Mouse (Mus musculus): ENCODE data around the gene Sel1l2.

The Sel1l2 gene

DNA sequence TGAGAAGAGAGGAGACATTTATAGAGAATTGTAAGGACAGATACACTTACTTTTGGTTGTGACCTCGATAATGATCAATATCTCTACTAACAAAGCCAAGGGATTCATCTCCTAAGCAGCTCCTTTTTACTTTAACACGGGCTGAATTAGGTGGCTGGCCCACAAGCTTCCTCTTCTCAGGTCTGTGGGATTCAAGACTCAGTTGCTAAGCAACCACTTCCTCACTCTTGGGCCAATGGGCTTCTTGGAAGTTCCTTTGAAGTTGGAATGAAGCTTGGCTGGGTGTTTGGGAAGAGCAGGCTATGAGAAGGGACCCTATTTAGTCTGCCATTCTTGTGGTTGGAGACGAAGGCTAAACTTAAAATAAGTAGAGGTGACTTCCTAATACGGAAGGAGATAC, at the start of gene Sel1l2:
Gene Sel1l2, minus strand, starts transcription at position 182 of the 400 bp plus-strand sequence.
- no peak for DNase-seq (ENCODE audit: low spot score)

DNA sequence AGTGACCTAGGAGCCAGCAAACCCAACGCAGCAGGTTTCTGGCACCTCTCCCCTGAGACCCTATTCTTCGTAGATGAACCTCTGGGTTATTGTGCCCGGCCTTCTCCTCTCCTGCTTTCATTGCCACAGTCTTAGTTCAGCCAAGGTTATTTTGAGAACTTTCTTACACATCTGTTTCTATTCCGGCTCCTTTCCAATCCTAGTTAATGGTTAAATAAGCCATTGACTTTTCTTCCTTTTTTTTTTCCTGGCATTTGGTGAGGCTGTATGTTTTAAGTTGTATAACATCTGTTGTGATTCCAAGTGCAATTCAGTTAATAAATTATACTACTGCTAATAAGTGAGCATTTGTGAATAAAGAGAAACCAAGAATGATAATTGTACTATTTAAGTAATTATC, 49.6 kb upstream of the Sel1l2 start:
- DNase-seq (ENCODE audit: low spot score) = no peak

DNA sequence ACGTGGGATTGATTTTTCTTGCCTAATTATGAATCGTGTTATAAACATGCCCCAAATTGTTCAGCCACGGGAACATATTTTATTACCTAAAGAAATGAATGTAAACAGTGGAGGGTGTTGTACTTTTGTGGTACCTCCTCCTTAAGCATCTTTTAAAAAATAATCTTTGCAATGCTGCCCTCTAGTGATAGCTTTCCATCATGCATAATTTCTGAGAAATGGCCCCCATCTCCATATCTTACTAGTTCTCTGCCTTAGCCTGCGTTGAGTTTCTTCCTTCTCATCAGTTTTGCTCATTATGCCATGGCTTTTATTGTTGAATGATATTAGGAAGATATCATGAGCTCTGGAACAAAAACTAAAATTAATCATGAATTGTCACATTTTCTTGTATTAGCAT, 37.8 kb upstream of the Sel1l2 start:
- DNase-seq (ENCODE audit: low spot score) = no peak

DNA sequence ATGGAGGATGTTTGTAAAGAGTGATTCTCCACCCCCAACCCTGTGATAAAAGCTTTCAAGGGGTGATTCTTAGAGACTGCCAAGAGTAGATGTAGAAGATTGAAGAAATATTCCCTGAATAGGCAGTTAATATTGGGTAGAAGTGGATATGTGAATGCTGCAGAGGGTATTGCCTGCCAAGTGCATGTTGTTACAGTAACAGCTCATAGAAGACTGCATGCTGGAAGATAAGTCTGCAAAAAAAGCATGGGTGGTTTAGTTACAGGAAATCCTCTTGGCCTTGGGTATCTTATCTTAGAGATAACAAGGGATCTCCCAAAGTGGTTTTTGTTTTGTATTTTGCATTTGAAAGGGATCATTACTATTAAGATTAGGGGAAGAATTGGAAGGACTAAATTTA, 36.3 kb upstream of the Sel1l2 start:
- DNase-seq (ENCODE audit: low spot score) = no peak

DNA sequence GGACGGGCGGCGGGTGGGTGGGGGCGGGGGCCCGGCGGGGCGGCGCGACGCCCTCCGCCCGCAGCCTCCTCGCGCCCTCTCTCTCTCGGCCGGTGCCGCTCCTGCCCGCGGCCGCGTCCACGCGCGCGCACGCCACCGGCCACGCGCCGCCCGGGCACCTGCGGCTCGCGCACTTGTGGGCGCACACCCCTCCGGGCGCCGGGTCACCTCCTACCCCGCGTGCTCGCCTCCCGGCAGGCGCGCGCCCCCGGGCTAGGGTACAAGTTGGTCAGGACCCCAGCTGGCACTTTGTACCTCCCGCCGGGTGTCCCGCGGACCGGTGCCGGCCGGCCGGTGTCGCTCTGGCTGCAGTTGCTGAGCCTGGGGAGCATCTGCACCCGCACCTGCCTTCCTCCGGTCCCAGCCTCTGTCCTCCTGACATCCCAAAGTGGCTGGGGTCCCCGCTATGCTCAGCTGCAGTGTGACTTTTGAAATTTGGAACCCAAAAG, 6.3 kb upstream of the Sel1l2 start:
- peak; percentile 25 for DNase-seq (ENCODE audit: low spot score)

DNA sequence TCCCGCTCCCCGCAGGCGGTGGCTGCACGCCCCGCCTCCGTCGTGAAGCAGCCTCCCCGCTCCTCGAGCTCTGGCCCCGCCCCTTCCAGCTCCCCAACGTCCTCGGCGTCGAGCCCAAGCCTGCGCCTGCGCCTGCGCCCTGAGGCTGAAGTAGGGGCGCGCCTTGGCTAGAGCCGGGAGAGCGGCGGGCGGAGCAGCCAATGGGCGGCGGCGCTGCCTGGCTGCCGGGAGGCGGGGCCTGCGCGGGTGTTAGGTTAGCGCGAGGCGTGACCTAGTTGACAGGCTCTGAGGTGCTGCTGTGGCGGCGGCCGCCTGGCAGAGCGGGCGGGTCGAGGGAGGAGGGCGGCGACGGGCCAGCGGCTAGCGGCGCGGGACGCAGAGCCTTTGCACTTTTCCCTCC, 5.7 kb upstream of the Sel1l2 start, which contains the start of gene Macrod2:
Gene Macrod2, plus strand, starts transcription at position 131 of the 400 bp plus-strand sequence.
- peak; percentile 94 for DNase-seq (ENCODE audit: low spot score)

DNA sequence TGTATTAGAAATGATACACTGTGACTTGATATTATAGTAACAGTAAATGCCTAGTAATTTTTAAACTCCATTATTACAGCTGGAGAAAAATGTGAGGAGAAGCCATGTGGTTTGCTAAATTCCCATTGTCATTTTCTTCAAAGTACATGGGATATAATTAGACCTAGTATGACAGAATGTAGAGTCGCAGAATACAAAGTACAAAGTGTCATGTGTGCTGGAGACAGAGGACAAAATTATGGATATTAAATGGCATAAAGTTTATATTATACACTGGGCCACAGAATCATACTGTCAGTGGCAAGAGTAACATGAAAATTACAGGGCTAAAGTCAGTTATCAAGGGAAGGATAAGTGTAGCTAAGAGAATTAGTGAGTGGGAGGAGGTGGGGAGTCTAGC, 24.7 kb downstream of the Sel1l2 start:
- DNase-seq (ENCODE audit: low spot score) = no peak

DNA sequence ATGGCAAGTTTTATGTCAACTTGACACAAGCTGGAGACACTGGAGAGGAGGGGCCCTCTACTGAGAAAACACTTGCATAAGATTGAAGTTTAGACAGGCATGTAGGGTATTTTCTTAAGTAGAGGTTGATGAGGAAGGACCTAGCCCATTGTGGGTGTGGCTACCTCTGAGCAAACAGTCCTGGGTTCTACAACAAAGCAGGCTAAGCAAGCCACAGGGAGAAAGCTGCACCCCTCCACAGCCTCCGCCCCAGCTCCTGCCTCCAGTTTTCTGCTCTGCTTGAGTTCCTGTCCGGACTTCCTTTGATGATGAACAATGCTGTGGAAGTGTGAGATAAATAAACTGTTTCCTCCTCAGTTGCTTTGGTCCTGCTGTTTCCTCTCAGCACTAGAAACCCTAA, 29.6 kb downstream of the Sel1l2 start:
- DNase-seq (ENCODE audit: low spot score) = no peak

DNA sequence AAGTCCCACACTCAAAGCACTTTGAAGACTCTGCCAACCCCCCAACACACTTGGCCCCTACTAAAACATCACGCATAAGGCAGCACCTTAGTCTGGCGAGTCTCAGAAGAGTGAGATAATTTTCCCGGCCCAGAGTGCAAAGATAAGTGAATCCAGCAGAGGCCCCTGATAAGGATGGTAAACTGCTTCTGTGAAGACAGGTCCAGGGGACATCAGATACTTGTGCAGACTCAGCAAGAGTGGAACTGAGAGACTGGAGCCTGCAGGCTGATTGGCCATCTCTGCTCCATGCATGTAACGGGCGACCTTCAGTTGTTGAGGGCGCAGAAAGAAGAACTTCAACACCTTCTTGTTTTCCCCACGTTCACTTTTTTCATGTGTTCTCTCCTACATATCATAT, 47.1 kb downstream of the Sel1l2 start:
- DNase-seq (ENCODE audit: low spot score) = no peak

DNA sequence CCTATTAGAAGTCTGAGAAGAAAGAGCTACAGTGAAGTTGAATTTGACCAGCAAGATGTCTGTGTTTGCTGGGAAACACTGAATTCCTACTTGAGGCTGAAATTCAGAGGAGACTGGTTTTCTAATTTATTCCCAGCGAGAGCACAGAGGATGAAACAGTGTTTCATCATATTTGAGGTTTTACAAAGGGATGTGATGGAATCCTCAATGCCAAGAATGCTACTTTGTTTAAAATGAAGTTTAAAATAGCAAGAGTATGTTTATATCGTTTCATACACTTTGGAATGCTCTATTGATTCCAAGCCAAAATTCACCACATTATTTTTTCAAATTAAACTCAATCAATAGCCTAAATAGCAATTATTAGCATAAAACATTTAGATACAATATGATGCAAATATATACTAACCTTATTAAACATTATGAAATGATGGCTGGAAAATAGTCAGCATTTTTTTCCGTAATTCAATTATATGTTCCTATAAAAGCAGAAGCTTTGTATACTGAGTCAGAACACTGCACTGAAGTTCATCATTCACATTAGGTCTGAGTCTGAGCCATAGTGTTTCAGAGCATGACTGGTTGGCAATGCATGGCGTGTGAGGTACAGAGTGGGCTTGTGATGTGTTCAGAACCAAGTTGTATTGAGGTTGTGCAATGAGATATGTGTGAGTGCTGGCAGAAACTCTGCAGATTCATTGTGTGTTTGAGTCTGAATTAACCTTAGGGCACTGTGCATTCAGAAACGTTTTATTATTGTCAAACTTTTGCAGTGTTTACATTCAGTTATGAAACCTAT, 58.8 kb downstream of the Sel1l2 start:
- no peak for DNase-seq (ENCODE audit: low spot score)

DNA sequence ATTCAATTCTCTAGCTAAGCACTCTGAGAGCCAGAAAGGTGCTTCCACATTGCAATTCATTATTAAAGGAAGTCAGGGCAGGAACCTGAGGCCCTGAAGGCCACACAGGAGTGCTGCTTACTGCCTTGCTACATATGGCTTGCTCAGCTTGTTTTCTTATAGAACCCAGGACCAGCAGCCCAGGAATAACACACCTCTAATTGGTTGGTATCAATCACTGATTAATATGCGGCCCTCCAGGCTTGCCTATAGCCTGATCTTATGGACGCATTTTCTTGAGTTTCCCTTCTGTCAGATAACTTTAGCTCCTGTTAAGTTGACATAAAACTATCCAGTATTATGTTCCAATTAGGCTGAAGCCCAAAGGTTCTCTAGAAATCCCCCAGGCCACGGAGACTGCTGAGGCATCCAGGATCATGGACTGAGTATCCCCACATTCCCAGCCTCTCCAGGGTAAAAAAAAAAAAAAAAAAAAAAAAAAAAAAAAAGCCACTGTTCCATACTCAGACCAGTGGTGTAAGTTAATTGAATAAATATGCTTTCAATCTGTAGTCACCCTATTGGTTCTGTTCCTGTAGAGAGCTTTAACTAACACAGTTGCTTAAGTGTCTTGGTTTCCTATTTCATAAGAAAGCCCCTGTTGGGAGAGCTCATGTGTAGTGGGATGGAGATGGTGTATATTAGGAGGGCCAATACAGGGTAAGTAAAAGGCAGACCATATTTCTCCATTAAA, 86.4 kb downstream of the Sel1l2 start:
- no peak for DNase-seq (ENCODE audit: low spot score)

DNA sequence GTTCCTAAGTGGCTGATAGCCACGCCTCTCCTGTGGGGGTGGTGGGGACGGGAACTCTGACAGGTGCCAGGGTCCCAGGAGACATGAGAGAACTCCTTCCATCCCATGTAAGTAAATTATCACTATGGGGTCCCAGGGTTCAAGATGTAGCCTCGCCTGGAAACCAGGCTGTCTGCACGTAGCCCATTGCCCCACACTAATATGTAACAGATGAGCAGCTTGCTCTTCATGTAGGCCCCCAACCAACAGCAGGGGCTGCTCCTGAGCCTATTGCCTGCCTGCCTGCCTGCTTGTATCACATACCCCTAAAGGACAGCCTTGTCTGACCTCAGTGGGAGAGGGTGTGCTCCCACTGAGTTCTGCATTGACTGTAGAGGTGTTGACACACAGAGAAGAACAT, 92.4 kb downstream of the Sel1l2 start:
- no peak for DNase-seq (ENCODE audit: low spot score)

DNA sequence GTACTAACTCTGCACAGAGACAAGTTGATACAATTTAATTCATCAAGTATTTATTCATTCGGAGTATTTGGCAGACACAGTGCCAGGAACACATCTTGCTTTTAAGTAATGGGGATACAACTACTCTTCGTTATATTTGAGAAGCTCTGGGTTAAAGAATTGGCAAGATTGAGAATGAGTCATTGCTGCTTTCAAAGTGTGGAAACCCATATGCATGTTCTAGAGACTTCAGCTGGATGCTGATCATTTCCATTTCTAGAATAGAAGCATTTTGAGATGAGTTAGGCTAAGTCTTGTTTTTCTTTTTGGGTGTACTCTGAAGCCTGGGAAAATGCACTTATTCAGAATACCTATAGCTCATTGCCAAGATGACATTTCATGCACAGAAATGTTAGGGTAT, 95.7 kb downstream of the Sel1l2 start:
- no peak for DNase-seq (ENCODE audit: low spot score)

DNA sequence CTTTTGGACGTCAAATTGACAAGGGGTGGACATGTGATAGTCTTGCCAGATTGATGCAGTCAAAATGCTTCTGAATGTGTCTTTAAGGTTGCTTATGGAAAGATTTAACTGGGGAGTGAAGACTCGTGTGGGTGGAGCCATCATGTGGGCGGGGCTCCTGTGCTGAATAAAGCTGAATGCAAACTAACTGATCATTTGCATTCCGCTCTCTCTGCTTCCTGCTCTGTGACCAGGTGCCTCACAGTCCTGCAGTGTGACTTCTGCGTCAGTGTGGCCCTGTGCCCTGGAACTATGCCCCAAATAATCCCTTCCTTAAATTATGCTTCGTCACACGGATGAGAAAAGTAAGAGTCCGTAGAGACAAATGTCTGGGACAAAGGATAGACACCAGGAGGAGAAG, 108.7 kb downstream of the Sel1l2 start:
- DNase-seq (ENCODE audit: low spot score) = no peak

DNA sequence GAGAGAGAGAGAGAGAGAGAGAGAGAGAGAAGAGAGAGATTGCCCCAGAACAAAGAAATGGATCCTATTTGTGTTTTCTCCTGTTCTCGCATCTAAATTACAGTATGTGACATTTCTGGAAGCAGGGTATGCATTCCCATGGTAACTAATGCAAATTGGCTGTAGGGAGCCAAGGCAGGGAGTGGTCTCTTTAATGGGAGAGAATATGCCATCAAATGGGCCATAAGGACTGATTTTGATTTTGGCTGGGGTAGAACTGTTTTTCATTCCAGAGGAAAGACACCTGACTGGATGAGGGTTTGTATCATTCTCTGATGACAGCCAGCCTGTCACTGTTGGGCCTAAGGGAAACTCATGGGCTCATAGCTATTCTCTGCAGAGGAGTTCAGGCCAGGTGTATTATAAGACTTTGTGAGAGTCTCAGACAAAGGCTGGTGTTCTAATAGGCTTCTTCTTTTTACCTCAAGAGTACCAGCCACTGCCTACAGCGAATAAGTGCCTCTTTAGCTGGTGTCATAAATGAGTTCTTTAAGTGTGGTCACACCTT, 133.8 kb downstream of the Sel1l2 start:
- no peak for DNase-seq (ENCODE audit: low spot score)

DNA sequence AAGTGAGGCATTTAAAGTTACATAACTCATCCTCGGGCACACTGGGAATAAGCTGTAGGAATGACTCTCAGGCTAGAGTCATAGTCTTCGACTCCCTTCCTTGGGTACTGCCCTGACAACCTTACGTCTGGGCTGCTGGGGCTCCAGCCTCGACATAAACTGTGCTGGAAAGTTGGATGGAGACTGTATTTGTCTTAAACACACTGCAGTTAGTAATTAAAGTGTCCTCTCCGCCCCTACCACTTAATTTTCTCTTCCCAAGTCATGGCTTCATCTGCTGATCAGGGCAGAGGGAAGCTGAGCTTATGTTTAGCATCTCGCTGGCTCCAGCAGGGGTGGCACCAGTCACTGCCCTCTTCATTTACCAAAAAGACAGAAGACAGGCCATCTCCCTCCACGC, 135.2 kb downstream of the Sel1l2 start:
- no peak for DNase-seq (ENCODE audit: low spot score)

DNA sequence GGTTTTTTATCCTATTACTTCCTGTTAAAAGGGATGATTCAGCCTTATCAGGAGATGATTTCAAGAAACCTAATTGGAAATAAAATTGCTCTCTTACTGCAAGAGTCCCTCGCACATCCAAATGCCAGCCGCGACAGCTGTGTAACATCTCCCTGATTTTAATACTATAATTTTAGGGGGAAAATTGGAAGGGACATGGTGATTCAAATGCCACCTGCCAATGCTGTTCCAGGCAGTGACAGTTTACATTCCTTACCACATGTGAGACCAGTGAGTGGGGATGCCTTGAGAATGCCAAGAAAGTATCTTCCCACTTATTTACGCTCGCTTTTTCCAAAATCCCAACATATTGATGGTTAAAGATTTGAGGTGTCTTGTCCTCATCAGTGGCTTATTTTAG, 146.4 kb downstream of the Sel1l2 start:
- DNase-seq (ENCODE audit: low spot score) = no peak

DNA sequence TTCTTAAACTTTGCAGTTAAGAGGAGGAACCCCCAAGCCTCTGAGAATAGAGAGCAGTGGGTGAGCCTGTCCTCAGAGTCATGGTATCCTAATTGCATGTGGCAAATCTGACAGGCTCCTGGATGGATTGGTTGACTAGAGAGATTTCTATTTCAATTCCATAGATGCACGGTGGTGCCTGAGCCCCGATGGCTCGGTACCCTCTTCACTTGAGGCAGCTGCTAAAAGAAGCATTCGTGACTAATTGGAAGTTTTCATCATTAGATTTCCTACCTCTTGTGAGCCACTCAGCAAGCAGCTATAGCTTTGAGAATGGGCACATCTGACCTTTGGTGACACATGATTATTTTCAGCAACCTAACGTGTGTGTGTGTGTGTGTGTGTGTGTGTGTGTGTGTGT, 147.1 kb downstream of the Sel1l2 start:
- DNase-seq (ENCODE audit: low spot score) = no peak

DNA sequence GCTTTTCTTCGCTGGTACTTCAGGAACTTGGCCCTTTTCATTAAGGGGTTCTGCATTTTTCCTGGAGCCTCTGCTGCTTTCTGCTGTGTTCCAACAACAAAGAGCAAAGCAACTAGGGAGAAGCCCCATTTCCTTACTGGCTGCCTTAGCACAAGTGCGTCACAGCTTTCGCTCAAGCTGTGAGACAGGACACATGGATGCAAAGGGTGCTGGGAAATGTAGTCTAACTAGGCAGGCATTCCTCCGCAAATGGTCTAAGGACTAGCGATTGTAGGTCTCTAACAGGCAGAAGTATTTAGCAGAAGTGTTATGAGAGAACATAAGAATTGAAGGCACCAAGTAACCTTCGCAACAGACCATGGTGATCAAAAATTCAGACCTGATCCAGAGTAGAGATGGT, 152.3 kb downstream of the Sel1l2 start:
- peak; percentile 14 for DNase-seq (ENCODE audit: low spot score)

DNA sequence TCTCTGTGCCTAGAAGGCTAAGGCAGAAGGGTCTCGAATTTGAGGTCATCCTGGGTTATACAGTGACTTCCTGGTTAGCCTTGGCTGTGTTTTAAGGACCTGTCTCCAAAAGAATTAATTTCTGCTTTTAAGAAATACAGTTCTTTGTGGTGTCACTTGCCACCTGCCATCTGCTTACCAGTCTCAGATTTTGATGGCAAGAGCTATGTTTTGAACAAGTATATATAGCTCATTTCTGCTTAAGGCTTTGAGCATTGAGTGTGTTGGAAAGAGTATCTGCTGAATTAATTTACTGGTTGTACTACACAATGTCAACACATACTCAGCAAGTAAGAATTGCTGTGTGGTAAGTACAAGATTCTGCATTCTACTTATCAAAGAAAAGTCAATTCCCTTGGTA, 159.2 kb downstream of the Sel1l2 start:
- DNase-seq (ENCODE audit: low spot score) = no peak

DNA sequence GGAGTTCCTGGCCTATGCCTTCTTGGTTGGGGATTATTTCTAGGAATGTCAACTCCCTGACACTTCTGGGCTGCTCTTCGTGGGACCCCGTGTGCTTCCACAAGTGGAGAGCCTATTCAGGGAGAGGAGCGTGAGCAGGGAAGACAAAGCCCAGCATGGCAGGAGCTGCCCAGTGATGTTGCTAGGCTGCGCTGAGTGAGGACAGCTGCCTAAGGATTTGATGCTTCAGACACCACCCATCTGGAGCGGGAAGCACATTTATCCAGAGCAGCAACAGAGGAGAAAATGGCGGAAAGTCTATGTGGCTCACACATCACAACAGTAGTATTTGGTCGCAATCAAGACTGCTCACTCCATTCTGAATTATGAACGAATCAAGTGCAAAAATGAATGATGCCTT, 169.2 kb downstream of the Sel1l2 start:
- DNase-seq (ENCODE audit: low spot score) = no peak

DNA sequence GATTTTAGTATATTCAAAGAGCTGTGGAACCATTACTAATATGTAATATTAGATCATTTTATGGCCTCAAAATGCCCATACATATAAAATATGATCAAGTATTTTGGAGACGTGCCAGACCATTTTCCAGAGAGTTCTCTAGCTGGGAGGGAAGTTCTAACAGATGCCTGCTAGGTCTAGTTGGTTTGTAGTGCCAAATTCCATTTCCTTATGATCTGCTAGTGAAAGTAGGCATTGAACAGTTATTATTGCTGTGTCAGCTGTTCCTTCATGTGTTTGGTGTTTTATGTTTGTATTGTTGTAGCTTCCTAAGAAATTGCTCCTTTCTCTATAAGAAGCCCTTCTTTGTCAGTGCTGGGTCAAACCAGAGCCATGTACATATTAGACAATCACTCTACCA, 173.5 kb downstream of the Sel1l2 start:
- no peak for DNase-seq (ENCODE audit: low spot score)

DNA sequence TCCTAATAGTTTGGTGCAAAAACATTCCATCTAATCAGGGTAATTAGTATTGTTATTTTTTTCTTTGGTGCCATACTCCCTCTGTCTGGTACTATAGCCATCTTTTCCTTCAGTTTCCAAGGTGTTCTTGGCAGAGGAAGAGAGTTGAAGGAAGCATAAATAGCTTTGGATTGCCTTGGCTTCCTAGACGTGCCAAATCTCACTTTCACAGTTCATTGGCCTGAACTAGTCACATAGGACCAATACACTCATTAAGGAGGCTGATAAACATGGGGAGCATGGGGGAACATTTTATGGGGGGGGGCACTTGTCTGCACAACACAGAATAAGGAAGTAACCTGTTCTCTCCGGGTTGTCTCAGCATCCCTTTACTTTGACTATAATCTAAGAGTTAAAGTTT, 174.1 kb downstream of the Sel1l2 start:
- DNase-seq (ENCODE audit: low spot score) = no peak
